ENCODE assay signal across 28 mouse cellular contexts in genomic region chr1:13782633-13783032, GRCm38 (mm10).
DNase-seq lines count a peak whose midpoint lies in the region; ATAC-seq lines count a peak whose summit lies in the region.
"Had no signal": no experiment of that assay in that cellular context is flagged by ENCODE, and none has a peak within 500 bp of the region (broad histone marks: within the 10 kb centered on the region; RNA-seq: fewer than 3 reads in every experiment).

No protein-coding gene starts in this region.

- 29% methylated on average over 3 of the region's 3 CpGs for WGBS in limb, embryonic 13.5 days
- WGBS in limb, embryonic 10.5 days = 85% methylated on average over 3 of the region's 3 CpGs

- H3K4me3 ChIP-seq in limb, embryonic 13.5 days = no peak overlapping the region
- H3K4me3 ChIP-seq in limb, embryonic 10.5 days = no peak overlapping the region
- H3K4me3 ChIP-seq: embryonic facial prominence, embryonic 13.5 days; embryonic facial prominence, embryonic 15.5 days; erythroblast, embryonic 14.5 days; forebrain, embryonic 10.5 days; forebrain, embryonic 12.5 days had no signal

- DNase-seq in limb, embryonic 10.5 days (ENCODE audit: low spot score) = no peak
- peak; percentile 21 for DNase-seq in lung, postnatal 36 days
- no peak for DNase-seq in lung, postnatal 4 days
- no peak for DNase-seq in thymus, postnatal 4 days
- no peak for DNase-seq in cerebellum, postnatal 14 days
- DNase-seq: adrenal gland, adult 8-10 months; adrenal gland, postnatal 14 days; adrenal gland, postnatal 36 days; B cell, adult 2 months; cerebellum, adult 11-12 months; cerebellum, adult 2 months; cerebellum, adult 9-10 months; cerebellum, postnatal 10 days; cerebellum, postnatal 36 days; embryo, embryonic 11 days had no signal

- H3K4me2 ChIP-seq in limb, embryonic 13.5 days (replicated peaks) = no peak overlapping the region
- H3K4me2 ChIP-seq: embryonic facial prominence, embryonic 13.5 days; embryonic facial prominence, embryonic 15.5 days; forebrain, embryonic 12.5 days had no signal

- H3K27ac ChIP-seq in limb, embryonic 13.5 days = no peak overlapping the region
- H3K27ac ChIP-seq in limb, embryonic 10.5 days = no peak overlapping the region
- H3K27ac ChIP-seq: embryonic facial prominence, embryonic 13.5 days; embryonic facial prominence, embryonic 15.5 days; forebrain, embryonic 10.5 days; forebrain, embryonic 12.5 days had no signal

- peaks cover 6% of the 10 kb centered on the region; the same call in 1 of the 2 replicates for H3K27me3 ChIP-seq in limb, embryonic 13.5 days
- peaks cover 41% of the 10 kb centered on the region for H3K27me3 ChIP-seq in limb, embryonic 10.5 days (ENCODE audit: low read depth, poor library complexity, severe bottlenecking)
- H3K27me3 ChIP-seq: CH12.LX; embryonic facial prominence, embryonic 15.5 days; Patski had no signal

- peaks cover 10% of the 10 kb centered on the region; the same call in 1 of the 2 replicates for H3K4me1 ChIP-seq in limb, embryonic 13.5 days
- H3K4me1 ChIP-seq in limb, embryonic 10.5 days = no peaks in the 10 kb centered on the region
- H3K4me1 ChIP-seq: embryonic facial prominence, embryonic 13.5 days; embryonic facial prominence, embryonic 15.5 days; forebrain, embryonic 10.5 days; forebrain, embryonic 12.5 days had no signal

- H3K9me3 ChIP-seq in limb, embryonic 13.5 days = no peaks in the 10 kb centered on the region
- H3K9me3 ChIP-seq in limb, embryonic 10.5 days (replicated peaks) = no peaks in the 10 kb centered on the region
- H3K9me3 ChIP-seq: embryonic facial prominence, embryonic 13.5 days; embryonic facial prominence, embryonic 15.5 days; forebrain, embryonic 10.5 days; forebrain, embryonic 12.5 days; G1E had no signal

- no peaks in the 10 kb centered on the region for H3K36me3 ChIP-seq in limb, embryonic 13.5 days
- no peaks in the 10 kb centered on the region for H3K36me3 ChIP-seq in limb, embryonic 10.5 days
- H3K36me3 ChIP-seq: embryonic facial prominence, embryonic 13.5 days; embryonic facial prominence, embryonic 15.5 days; forebrain, embryonic 10.5 days; forebrain, embryonic 12.5 days; G1E had no signal

- no peak overlapping the region for H3K9ac ChIP-seq in limb, embryonic 13.5 days
- H3K9ac ChIP-seq: embryonic facial prominence, embryonic 13.5 days; embryonic facial prominence, embryonic 15.5 days; forebrain, embryonic 12.5 days had no signal

- ATAC-seq in limb, embryonic 13.5 days (ENCODE audit: low FRiP score, low read depth) = 0 out of 2 replicates have a peak, but pooled peaks have one; percentile 64
- peak; percentile 77 for ATAC-seq in megakaryocyte, adult 5-6 weeks (ENCODE audit: poor library complexity, severe bottlenecking)
- ATAC-seq: activated CD4-positive, CD25-positive, alpha-beta regulatory T cell, adult 4 months; CD4-positive, CD25-positive, alpha-beta regulatory T cell, adult 4 months; forebrain, embryonic 14.5 days; Patski had no signal
